Mouse (Mus musculus): ENCODE results near the gene Sfxn1. TPM values are rescaled to one million over a fixed set of nuclear protein-coding genes. Genes with fewer than 3 reads are reported as not detected.
A peak's percentile ranks its signal among the peaks of the same experiment; 100 is the strongest.

The Sfxn1 gene
- polyA plus RNA-seq, 1 experiment from 2014 or later: 95.7 TPM

DNA sequence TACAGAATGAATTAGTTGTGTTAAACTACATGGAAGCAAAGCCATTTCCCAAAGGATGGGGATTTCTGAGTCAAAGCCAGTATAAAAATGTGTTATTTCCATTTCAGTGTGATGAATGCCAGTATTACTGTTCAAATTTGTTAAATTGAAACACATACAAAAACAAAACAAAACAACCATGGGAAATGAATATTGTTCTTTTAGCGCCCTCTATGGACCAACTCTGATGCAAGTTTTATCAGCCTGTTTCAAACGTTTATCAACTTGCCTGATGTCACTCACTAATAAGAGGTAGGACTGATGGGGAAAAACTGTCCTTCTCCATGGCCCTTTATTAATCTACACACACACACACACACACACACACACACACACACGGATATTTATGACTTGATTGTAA is 8.4 kb upstream of the Sfxn1 start:
- no peak for ATAC-seq (replicated peaks; ENCODE audit: low FRiP score)
- Histone ChIP-seq H3K9me3 (replicated peaks) (no peaks in the 10 kb centered on the region), H3K4me2 (no peak overlapping the region), H3K36me3 (no peaks in the 10 kb centered on the region), H3K4me1 (no peaks in the 10 kb centered on the region), H3K27ac (no peak overlapping the region), H3K9ac (no peak overlapping the region), H3K27me3 (0 out of 2 replicates have a peak, but pooled peaks cover 4% of the 10 kb centered on the region), H3K4me3 (replicated peaks) (no peak overlapping the region)
- 2% methylated on average over 3 of the region's 3 CpGs for WGBS

DNA sequence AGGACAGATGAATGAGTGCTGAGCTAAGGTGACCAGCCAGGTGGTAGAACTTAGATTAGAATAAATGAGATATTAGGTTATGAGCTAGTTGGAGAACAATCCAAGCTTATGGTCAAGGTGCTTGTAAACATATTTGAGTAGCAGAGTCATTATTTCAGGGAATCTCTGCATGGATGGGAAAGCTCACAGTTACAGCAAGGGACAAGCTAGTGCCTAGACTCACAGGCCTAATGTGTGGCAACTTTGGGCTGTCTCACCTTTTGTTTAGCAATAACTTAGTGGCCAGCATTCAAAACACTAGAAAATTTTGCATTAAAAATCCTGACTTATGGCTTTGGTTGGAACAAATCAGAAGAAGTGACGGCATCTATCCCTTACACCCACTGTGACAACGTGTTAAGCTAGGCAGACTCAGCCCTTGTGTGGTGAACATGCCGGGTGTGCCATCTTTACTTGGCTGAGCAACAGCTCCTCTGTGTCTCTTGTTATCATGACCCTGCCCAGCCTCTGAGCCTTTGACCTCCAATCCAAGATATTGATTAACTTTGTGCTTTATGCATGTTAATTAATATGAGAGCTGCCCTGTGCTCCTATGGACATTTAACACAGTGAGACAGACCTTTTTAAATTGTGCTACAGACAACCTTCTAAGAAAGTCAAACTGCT is 5.5 kb upstream of the Sfxn1 start:
- no peaks in the 10 kb centered on the region for H3K36me3 ChIP-seq
- no peak overlapping the region for H3K4me2 ChIP-seq
- no peak overlapping the region for H3K4me3 ChIP-seq (replicated peaks)
- H3K9ac ChIP-seq: no peak overlapping the region
- H3K4me1 ChIP-seq: no peaks in the 10 kb centered on the region
- no peak for ATAC-seq (replicated peaks; ENCODE audit: low FRiP score)
- 81% methylated on average over 3 of the region's 3 CpGs for WGBS
- 0 out of 2 replicates have a peak, but pooled peaks cover 2% of the 10 kb centered on the region for H3K27me3 ChIP-seq
- no peaks in the 10 kb centered on the region for H3K9me3 ChIP-seq (replicated peaks)
- H3K27ac ChIP-seq: no peak overlapping the region

DNA sequence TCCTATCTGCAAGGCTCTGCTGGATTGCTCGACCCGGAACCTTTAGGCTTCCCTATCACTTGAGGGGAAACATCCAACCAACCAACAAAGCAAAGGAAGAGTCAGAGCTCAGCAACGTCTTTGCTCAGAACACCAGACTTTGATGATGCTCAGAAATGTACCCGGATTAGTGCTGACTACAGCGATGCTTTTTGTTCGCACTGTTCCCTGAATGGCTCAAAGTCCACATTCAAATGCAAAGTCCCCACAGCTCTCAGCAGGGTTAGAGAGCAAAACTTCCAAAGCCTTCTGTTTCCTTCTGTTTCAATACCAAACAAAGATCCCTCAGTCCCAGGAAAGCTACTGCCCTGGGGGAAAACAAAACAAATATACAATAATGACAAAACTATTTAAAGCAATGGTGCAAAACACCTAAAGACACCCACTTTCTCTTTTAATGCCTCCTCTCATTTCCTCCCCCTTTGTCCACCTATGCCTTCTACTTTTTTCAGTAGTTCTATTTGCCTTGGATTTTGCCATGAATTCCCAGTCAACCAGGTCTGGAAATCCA is 4.0 kb upstream of the Sfxn1 start:
- peaks cover 4% of the 10 kb centered on the region for H3K4me1 ChIP-seq
- no peaks in the 10 kb centered on the region for H3K9me3 ChIP-seq (replicated peaks)
- 39% methylated on average over 6 of the region's 6 CpGs for WGBS
- no peak overlapping the region for H3K27ac ChIP-seq
- 0 out of 2 replicates have a peak, but pooled peaks cover 2% of the 10 kb centered on the region for H3K27me3 ChIP-seq
- no peak for ATAC-seq (replicated peaks; ENCODE audit: low FRiP score)
- no peak overlapping the region for H3K4me2 ChIP-seq
- H3K9ac ChIP-seq: no peak overlapping the region
- H3K4me3 ChIP-seq (replicated peaks): no peak overlapping the region
- no peaks in the 10 kb centered on the region for H3K36me3 ChIP-seq

GRCm38 (mm10) chr13:54071011-54071410 is 658 bp upstream of the Sfxn1 start:
- Histone ChIP-seq H3K4me2 (no peak overlapping the region), H3K27me3 (0 out of 2 replicates have a peak, but pooled peaks cover 2% of the 10 kb centered on the region), H3K27ac (no peak overlapping the region), H3K4me3 (replicated peaks) (no peak overlapping the region), H3K9ac (no peak overlapping the region), H3K36me3 (peaks cover 9% of the 10 kb centered on the region; the same call in 1 of the 2 replicates), H3K4me1 (peaks cover 16% of the 10 kb centered on the region), H3K9me3 (replicated peaks) (no peaks in the 10 kb centered on the region)
- WGBS: 94% methylated on average over 9 of the region's 9 CpGs
- ATAC-seq (replicated peaks; ENCODE audit: low FRiP score): no peak

DNA sequence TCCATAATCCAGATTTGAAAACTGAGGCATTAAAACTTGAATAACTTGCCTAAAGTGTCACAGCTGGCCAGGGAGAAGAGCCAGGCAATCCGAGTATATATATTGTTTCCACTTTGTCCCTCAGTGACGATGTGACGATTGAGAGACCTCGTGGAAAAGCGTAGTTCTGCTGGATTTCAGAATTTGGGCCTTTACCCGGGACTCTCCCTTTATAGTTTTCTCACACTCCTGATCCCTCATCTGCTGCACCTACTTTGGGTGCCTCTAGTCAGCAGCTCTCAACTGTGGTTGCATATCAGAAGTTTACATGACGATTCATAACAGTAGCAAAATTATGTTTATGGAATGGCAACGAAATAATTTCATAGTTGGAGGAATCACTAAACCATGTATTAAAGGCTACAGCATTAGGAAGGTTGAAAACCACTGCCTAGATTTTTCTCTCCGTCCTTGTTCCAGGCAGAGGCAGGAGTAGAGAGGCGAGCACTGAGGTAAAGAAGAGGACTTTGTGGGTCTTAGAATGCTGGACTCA is 923 bp downstream of the Sfxn1 start:
- peaks cover 9% of the 10 kb centered on the region; the same call in 1 of the 2 replicates for H3K36me3 ChIP-seq

DNA sequence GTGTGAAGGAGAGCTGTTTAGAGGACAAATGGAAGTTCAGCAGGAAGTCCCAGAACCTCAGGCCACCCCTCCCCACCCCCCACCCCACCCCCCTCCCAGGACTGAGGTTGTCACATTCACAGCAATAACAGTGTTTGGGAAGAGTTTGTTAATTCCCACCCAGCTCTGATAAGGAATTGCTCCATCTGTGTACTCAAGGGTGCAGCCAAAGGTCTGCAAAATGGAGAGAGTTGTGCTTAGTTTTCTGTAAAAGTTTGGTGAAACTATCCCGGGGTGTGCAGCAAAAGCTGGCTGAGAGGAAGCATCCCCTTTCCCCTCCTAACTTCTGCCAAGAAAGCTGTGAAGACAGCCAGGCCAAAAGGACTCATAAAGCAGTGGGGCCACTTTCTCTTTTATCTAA is 1.4 kb downstream of the Sfxn1 start:
- ATAC-seq (replicated peaks; ENCODE audit: low FRiP score): no peak
- WGBS: 14% methylated on average over 1 of the region's 1 CpGs

More for the DNA sequence above, 923 bp downstream of the Sfxn1 start:
- peaks cover 18% of the 10 kb centered on the region for H3K4me1 ChIP-seq
- no peaks in the 10 kb centered on the region for H3K9me3 ChIP-seq (replicated peaks)
- H3K9ac ChIP-seq: peak overlapping the region; percentile 85
- no peak for ATAC-seq (replicated peaks; ENCODE audit: low FRiP score)
- 22% methylated on average over 10 of the region's 10 CpGs for WGBS
- H3K4me2 ChIP-seq: peak overlapping the region; percentile 78
- no peaks in the 10 kb centered on the region for H3K27me3 ChIP-seq
- peak overlapping the region; percentile 87 for H3K27ac ChIP-seq
- H3K4me3 ChIP-seq (replicated peaks): peak overlapping the region; percentile 90

GRCm38 (mm10) chr13:54073491-54073890 is 1.8 kb downstream of the Sfxn1 start:
- no peak for ATAC-seq (replicated peaks; ENCODE audit: low FRiP score)
- Histone ChIP-seq H3K4me1 (peaks cover 23% of the 10 kb centered on the region), H3K9ac (no peak overlapping the region), H3K4me2 (peak overlapping the region; percentile 78), H3K4me3 (replicated peaks) (peak overlapping the region; percentile 90; the same call in 1 of the 2 replicates), H3K27me3 (no peaks in the 10 kb centered on the region), H3K27ac (0 out of 2 replicates have a peak overlapping the region, but pooled peaks have one; percentile 87), H3K36me3 (peaks cover 9% of the 10 kb centered on the region; the same call in 1 of the 2 replicates), H3K9me3 (replicated peaks) (no peaks in the 10 kb centered on the region)
- 57% methylated on average over 2 of the region's 2 CpGs for whole genome bisulfite sequencing

More for the DNA sequence above, 1.4 kb downstream of the Sfxn1 start:
- peaks cover 9% of the 10 kb centered on the region; the same call in 1 of the 2 replicates for H3K36me3 ChIP-seq
- H3K4me1 ChIP-seq: peaks cover 21% of the 10 kb centered on the region
- H3K4me2 ChIP-seq: peak overlapping the region; percentile 78
- H3K9ac ChIP-seq: no peak overlapping the region
- H3K4me3 ChIP-seq (replicated peaks): peak overlapping the region; percentile 90
- no peaks in the 10 kb centered on the region for H3K9me3 ChIP-seq (replicated peaks)
- peak overlapping the region; percentile 87 for H3K27ac ChIP-seq
- no peaks in the 10 kb centered on the region for H3K27me3 ChIP-seq

DNA sequence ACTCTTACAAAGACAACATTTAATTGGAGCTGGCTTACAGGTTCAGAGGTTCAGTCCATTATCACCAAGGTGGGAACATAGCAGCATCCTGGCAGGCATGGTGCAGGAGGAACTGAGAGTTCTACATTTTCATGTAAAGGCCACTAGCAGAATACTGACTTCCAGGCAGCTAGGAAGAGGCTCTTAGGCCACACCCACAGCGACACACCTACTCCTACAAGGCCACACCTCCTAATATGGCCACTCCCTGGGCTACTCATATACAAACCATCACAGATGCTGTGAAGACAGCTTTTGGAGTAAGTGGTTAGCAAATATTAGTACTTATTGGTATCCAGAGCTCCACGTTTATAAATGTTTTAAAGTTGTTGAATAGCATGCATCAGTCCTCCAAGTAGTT is 3.7 kb downstream of the Sfxn1 start:
- no peak for ATAC-seq (replicated peaks; ENCODE audit: low FRiP score)
- Histone ChIP-seq H3K27ac (no peak overlapping the region), H3K4me3 (replicated peaks) (no peak overlapping the region), H3K27me3 (no peaks in the 10 kb centered on the region), H3K9ac (no peak overlapping the region), H3K4me2 (no peak overlapping the region), H3K4me1 (peaks cover 40% of the 10 kb centered on the region), H3K36me3 (peaks cover 9% of the 10 kb centered on the region; the same call in 1 of the 2 replicates), H3K9me3 (replicated peaks) (no peaks in the 10 kb centered on the region)
- WGBS: 86% methylated on average over 2 of the region's 2 CpGs

GRCm38 (mm10) chr13:54076051-54076450 is 4.4 kb downstream of the Sfxn1 start:
- no peak for ATAC-seq (replicated peaks; ENCODE audit: low FRiP score)
- Histone ChIP-seq H3K4me1 (peaks cover 43% of the 10 kb centered on the region), H3K27ac (no peak overlapping the region)

GRCm38 (mm10) chr13:54076762-54077460 is 5.2 kb downstream of the Sfxn1 start:
- Histone ChIP-seq H3K4me1 (peaks cover 43% of the 10 kb centered on the region), H3K4me2 (no peak overlapping the region), H3K36me3 (peaks cover 9% of the 10 kb centered on the region; the same call in 1 of the 2 replicates), H3K27ac (peak overlapping the region; percentile 46; the same call in 1 of the 2 replicates), H3K4me3 (replicated peaks) (no peak overlapping the region), H3K9me3 (replicated peaks) (no peaks in the 10 kb centered on the region), H3K27me3 (no peaks in the 10 kb centered on the region), H3K9ac (no peak overlapping the region)
- 87% methylated on average over 11 of the region's 11 CpGs for WGBS
- no peak; the same call in 1 of the 2 replicates for ATAC-seq (replicated peaks; ENCODE audit: low FRiP score)

More at GRCm38 (mm10) chr13:54076051-54076450, 4.4 kb downstream of the Sfxn1 start:
- 85% methylated on average over 6 of the region's 6 CpGs for WGBS
- H3K36me3 ChIP-seq: peaks cover 9% of the 10 kb centered on the region; the same call in 1 of the 2 replicates
- no peaks in the 10 kb centered on the region for H3K27me3 ChIP-seq
- H3K4me2 ChIP-seq: no peak overlapping the region
- H3K9ac ChIP-seq: no peak overlapping the region
- H3K4me3 ChIP-seq (replicated peaks): no peak overlapping the region
- no peaks in the 10 kb centered on the region for H3K9me3 ChIP-seq (replicated peaks)

DNA sequence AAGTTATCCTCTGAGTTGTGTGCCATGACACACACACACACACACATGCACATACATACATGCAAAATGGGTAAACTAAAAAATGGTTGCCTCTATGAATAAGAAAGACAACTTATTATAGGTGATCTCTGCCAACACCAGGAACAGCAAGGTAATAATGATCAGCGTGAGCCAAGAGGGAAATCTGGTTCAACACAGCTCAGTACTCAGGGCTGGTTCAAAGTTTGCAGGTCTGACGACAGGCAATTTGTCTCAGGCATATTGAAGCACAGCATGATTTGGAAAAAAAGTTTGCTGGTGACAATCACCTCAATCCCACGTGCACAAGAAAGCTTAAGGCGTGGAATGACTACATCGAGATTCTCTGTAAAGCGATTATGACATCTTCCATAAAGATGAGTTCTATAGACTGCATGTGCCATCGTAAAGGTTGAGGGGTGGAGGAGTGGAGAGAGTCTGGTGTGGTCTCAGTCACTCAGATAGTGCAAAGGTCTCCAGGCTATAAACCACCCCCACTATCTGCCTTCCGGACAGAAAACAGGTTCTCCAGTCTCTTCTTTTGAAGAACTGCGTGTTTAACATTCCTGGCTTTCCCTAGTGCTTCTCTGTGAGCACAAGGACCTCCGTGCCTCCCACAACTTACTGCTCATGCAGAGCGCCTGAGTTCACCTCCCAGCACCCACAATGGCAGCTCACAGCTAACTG is 6.0 kb downstream of the Sfxn1 start:
- H3K9ac ChIP-seq: no peak overlapping the region
- 63% methylated on average over 11 of the region's 11 CpGs for WGBS
- H3K4me3 ChIP-seq (replicated peaks): no peak overlapping the region
- ATAC-seq (replicated peaks; ENCODE audit: low FRiP score): no peak
- H3K4me1 ChIP-seq: peaks cover 39% of the 10 kb centered on the region
- H3K27ac ChIP-seq: peak overlapping the region; percentile 46; the same call in 1 of the 2 replicates
- no peaks in the 10 kb centered on the region for H3K27me3 ChIP-seq
- no peak overlapping the region for H3K4me2 ChIP-seq
- H3K9me3 ChIP-seq (replicated peaks): no peaks in the 10 kb centered on the region
- peaks cover 9% of the 10 kb centered on the region; the same call in 1 of the 2 replicates for H3K36me3 ChIP-seq

Data from kidney, embryonic 15.5 days (tissue).